Mouse (Mus musculus) forebrain, embryonic 11.5 days (tissue): ENCODE results near the gene Ccdc172. TPM values are rescaled to one million over a fixed set of nuclear protein-coding genes. Genes with fewer than 3 reads are reported as not detected.

Source experiments
- ATAC-seq: fragments of 200-750 bp; cut with Nextera tagmentation; replicated peaks from 2 replicates; pipeline ENCODE4 v1.8.0; 2017; ENCODE audit warnings: moderate TSS enrichment; ENCODE audit not compliant: low FRiP score
- DNase-seq: peaks from one replicate; pipeline ENCODE4 v3.0.0-alpha.2; 2017; ENCODE audit warnings: low spot score
- H3K27ac ChIP-seq: fragments of 300-500 bp; sonication (generic); 2 replicates; pipeline ENCODE4 v1.5.1; 2014; ENCODE audit warnings: low read depth, low read length
- H3K27me3 ChIP-seq: fragments of 300-500 bp; sonication (generic); 2 replicates; pipeline ENCODE4 v1.6.1; 2014; ENCODE audit warnings: mild to moderate bottlenecking, low read length, mixed read lengths; ENCODE audit not compliant: control insufficient read depth, insufficient read depth
- H3K36me3 ChIP-seq: fragments of 300-500 bp; sonication (generic); 2 replicates; pipeline ENCODE4 v1.6.1; 2014; ENCODE audit warnings: mild to moderate bottlenecking, low read length, moderate library complexity, mixed read lengths; ENCODE audit not compliant: control insufficient read depth, insufficient read depth
- H3K4me1 ChIP-seq: fragments of 300-500 bp; sonication (generic); replicated peaks from 2 replicates; pipeline ENCODE4 v1.6.1; 2014; ENCODE audit warnings: low read length, mixed read lengths; ENCODE audit not compliant: control insufficient read depth, insufficient read depth
- H3K4me2 ChIP-seq: fragments of 300-500 bp; sonication (generic); 2 replicates; pipeline ENCODE4 v1.6.1; 2014; ENCODE audit warnings: low read depth, mild to moderate bottlenecking, low read length, moderate library complexity, mixed read lengths; ENCODE audit not compliant: severe bottlenecking
- H3K4me3 ChIP-seq: fragments of 300-500 bp; sonication (generic); 2 replicates; pipeline ENCODE4 v1.5.1; 2014; ENCODE audit warnings: low read depth, low read length
- H3K9ac ChIP-seq: fragments of 300-500 bp; sonication (generic); 2 replicates; pipeline ENCODE4 v1.6.1; 2014; ENCODE audit warnings: low read length
- H3K9me3 ChIP-seq: fragments of 300-500 bp; sonication (generic); 2 replicates; pipeline ENCODE4 v1.6.1; 2016; ENCODE audit warnings: low read length, mixed read lengths; ENCODE audit not compliant: control insufficient read depth
- WGBS: fragments of 180-500 bp; shearing (Covaris S2); extraction: QIAGEN DNeasy Blood & Tissue Kit; methylation state at CpG from one replicate; pipeline ENCODE4 v1.1.7; 2014; 5-methylcytosine and 5-hydroxymethylcytosine counted together
- polyA plus RNA-seq: library from polyadenylated mRNA; unstranded; fragments of >200 nt; fragmentation: Nextera tagmentation; extraction: Ambion mirVana; gene quantifications from 2 replicates; pipeline ENCODE4 v1.2.1, GENCODE M21; 2014

Ccdc172 gene
- polyA plus RNA-seq, result not detected in 2 replicates

GRCm38 (mm10) chr19:58511818-58512217, at the start of gene Ccdc172:
TSS of gene Ccdc172 (plus strand) at chr19:58511993.
- Histone ChIP-seq H3K27me3 (no peaks in the 10 kb centered on the region), H3K4me2 (no peak within 1 kb of the TSS), H3K36me3 (no peaks in the 10 kb centered on the region), H3K4me1 (no peaks in the 10 kb centered on the region), H3K9me3 (no peaks in the 10 kb centered on the region), H3K27ac (no peak within 1 kb of the TSS), H3K9ac (no peak within 1 kb of the TSS), H3K4me3 (no peak within 1 kb of the TSS)
- no peak for DNase-seq
- ATAC-seq, result no peak
- WGBS, result 91% methylated on average over 17 of the region's 17 CpGs

GRCm38 (mm10) chr19:58463755-58464154, 48.0 kb upstream of the Ccdc172 start:
- H3K4me2 ChIP-seq, result no peak overlapping the region
- no peak overlapping the region for H3K27ac ChIP-seq
- 50% methylated on average over 3 of the region's 3 CpGs for WGBS
- DNase-seq (no peak), ATAC-seq (no peak)
- H3K36me3 ChIP-seq, result no peaks in the 10 kb centered on the region
- no peak overlapping the region for H3K4me3 ChIP-seq
- peaks cover 6% of the 10 kb centered on the region; the same call in 1 of the 2 replicates for H3K27me3 ChIP-seq
- H3K9ac ChIP-seq, result no peak overlapping the region
- no peaks in the 10 kb centered on the region; the same call in 1 of the 2 replicates for H3K4me1 ChIP-seq
- H3K9me3 ChIP-seq, result no peaks in the 10 kb centered on the region

GRCm38 (mm10) chr19:58468331-58468730, 43.5 kb upstream of the Ccdc172 start:
- H3K27ac ChIP-seq, result no peak overlapping the region

GRCm38 (mm10) chr19:58469421-58469820, 42.4 kb upstream of the Ccdc172 start:
- ATAC-seq (0 out of 2 replicates have a peak, but pooled peaks have one; percentile 15), DNase-seq (peak; percentile 92)
- H3K4me1 ChIP-seq, result no peaks in the 10 kb centered on the region; the same call in 1 of the 2 replicates
- H3K36me3 ChIP-seq, result no peaks in the 10 kb centered on the region
- H3K9me3 ChIP-seq, result no peaks in the 10 kb centered on the region
- no peak overlapping the region for H3K4me2 ChIP-seq
- H3K9ac ChIP-seq, result no peak overlapping the region
- no peak overlapping the region for H3K27ac ChIP-seq
- 22% methylated on average over 12 of the region's 12 CpGs for WGBS
- H3K4me3 ChIP-seq, result no peak overlapping the region
- H3K27me3 ChIP-seq, result no peaks in the 10 kb centered on the region; the same call in 1 of the 2 replicates

More at GRCm38 (mm10) chr19:58468331-58468730, 43.5 kb upstream of the Ccdc172 start:
- Histone ChIP-seq H3K27me3 (no peaks in the 10 kb centered on the region; the same call in 1 of the 2 replicates), H3K36me3 (no peaks in the 10 kb centered on the region), H3K9ac (no peak overlapping the region), H3K4me2 (no peak overlapping the region), H3K9me3 (no peaks in the 10 kb centered on the region), H3K4me3 (no peak overlapping the region), H3K4me1 (no peaks in the 10 kb centered on the region; the same call in 1 of the 2 replicates)
- whole genome bisulfite sequencing, result 72% methylated on average over 2 of the region's 2 CpGs
- ATAC-seq, result no peak
- no peak for DNase-seq

GRCm38 (mm10) chr19:58474251-58474650, 37.5 kb upstream of the Ccdc172 start:
- Histone ChIP-seq H3K36me3 (no peaks in the 10 kb centered on the region), H3K27ac (no peak overlapping the region), H3K27me3 (no peaks in the 10 kb centered on the region), H3K4me2 (no peak overlapping the region), H3K4me3 (no peak overlapping the region), H3K9ac (no peak overlapping the region), H3K4me1 (no peaks in the 10 kb centered on the region), H3K9me3 (no peaks in the 10 kb centered on the region)
- ATAC-seq (no peak), DNase-seq (no peak)
- WGBS, result 92% methylated on average over 3 of the region's 3 CpGs

- H3K4me1 ChIP-seq, result no peaks in the 10 kb centered on the region
Measured at GRCm38 (mm10) chr19:58482373-58482977, 29.3 kb upstream of the Ccdc172 start.

GRCm38 (mm10) chr19:58486686-58487085, 25.1 kb upstream of the Ccdc172 start:
- H3K27ac ChIP-seq, result no peak overlapping the region
- no peak for ATAC-seq
- no peak overlapping the region for H3K4me2 ChIP-seq
- no peak for DNase-seq
- H3K36me3 ChIP-seq, result no peaks in the 10 kb centered on the region
- no peaks in the 10 kb centered on the region for H3K9me3 ChIP-seq
- WGBS, result 58% methylated on average over 2 of the region's 2 CpGs
- H3K4me1 ChIP-seq, result no peaks in the 10 kb centered on the region
- no peak overlapping the region for H3K9ac ChIP-seq
- H3K4me3 ChIP-seq, result no peak overlapping the region
- no peaks in the 10 kb centered on the region for H3K27me3 ChIP-seq

More at GRCm38 (mm10) chr19:58482373-58482977, 29.3 kb upstream of the Ccdc172 start:
- Histone ChIP-seq H3K9ac (no peak overlapping the region), H3K4me3 (no peak overlapping the region), H3K36me3 (no peaks in the 10 kb centered on the region), H3K4me2 (no peak overlapping the region), H3K27me3 (no peaks in the 10 kb centered on the region), H3K9me3 (no peaks in the 10 kb centered on the region), H3K27ac (no peak overlapping the region)
- ATAC-seq (no peak), DNase-seq (no peak)
- 92% methylated on average over 9 of the region's 9 CpGs for WGBS

GRCm38 (mm10) chr19:58497106-58497505, 14.7 kb upstream of the Ccdc172 start:
- Histone ChIP-seq H3K4me1 (no peaks in the 10 kb centered on the region), H3K36me3 (no peaks in the 10 kb centered on the region), H3K27me3 (no peaks in the 10 kb centered on the region), H3K27ac (no peak overlapping the region), H3K9ac (no peak overlapping the region), H3K4me3 (no peak overlapping the region), H3K4me2 (no peak overlapping the region), H3K9me3 (no peaks in the 10 kb centered on the region)
- DNase-seq (no peak), ATAC-seq (no peak)
- WGBS, result 63% methylated on average over 3 of the region's 3 CpGs

- H3K4me2 ChIP-seq, result no peak overlapping the region
Measured at GRCm38 (mm10) chr19:58499420-58499966, 12.3 kb upstream of the Ccdc172 start.

More at GRCm38 (mm10) chr19:58499420-58499966, 12.3 kb upstream of the Ccdc172 start:
- 75% methylated on average over 3 of the region's 3 CpGs for WGBS
- Histone ChIP-seq H3K9me3 (no peaks in the 10 kb centered on the region), H3K4me1 (no peaks in the 10 kb centered on the region), H3K27ac (no peak overlapping the region), H3K4me3 (no peak overlapping the region), H3K9ac (no peak overlapping the region), H3K36me3 (no peaks in the 10 kb centered on the region), H3K27me3 (no peaks in the 10 kb centered on the region)
- ATAC-seq, result no peak
- DNase-seq, result no peak
